In the genomic region with DNA sequence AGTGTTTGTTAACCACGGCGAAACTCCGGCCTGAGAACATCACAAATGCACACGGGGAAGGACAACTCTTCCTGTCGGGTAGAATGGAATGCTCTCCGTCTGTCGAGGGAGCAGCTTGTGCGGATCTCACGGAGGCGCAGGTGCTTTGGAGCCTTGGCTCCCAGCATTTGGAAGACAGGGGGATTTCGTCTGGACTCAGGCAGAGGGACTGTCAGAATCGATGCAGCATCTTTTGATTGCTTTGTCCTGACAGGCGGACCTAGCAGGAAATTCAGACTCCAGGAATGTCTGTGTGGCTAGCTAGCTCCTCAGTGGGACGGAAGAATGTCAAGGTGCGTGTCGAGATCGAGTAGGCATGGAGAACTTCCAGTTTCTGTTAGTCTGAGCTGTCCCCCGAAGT, we compare ENCODE assay signal across 21 mouse cellular contexts.
DNase-seq lines count a peak whose midpoint lies in the region; ATAC-seq and TF ChIP-seq lines count a peak whose summit lies in the region.
"Had no signal": no experiment of that assay in that cellular context is flagged by ENCODE, and none has a peak within 500 bp of the region (broad histone marks: within the 10 kb centered on the region; RNA-seq: fewer than 3 reads in every experiment).

No protein-coding gene starts in this region.

- TF ChIP-seq CTCF in lung, adult 2 months (IDR thresholded peaks at IDR 0.05; ENCODE audit: insufficient read depth, low read length): no peak
- no peak for TF ChIP-seq CTCF in layer of hippocampus, adult 2 months (conservative IDR thresholded peaks at IDR 0.05)

- H3K9ac ChIP-seq in midbrain, embryonic 13.5 days (replicated peaks): no peak overlapping the region
- no peak overlapping the region for H3K9ac ChIP-seq in midbrain, embryonic 14.5 days (replicated peaks; ENCODE audit: low read length)
- no peak overlapping the region for H3K9ac ChIP-seq in liver, embryonic 11.5 days (ENCODE audit: low read depth, low read length)
- H3K9ac ChIP-seq: forebrain, embryonic 12.5 days; hindbrain, embryonic 15.5 days; limb, embryonic 13.5 days; liver, postnatal 0 days; midbrain, embryonic 12.5 days had no signal

- no peaks in the 10 kb centered on the region for H3K36me3 ChIP-seq in midbrain, embryonic 13.5 days
- H3K36me3 ChIP-seq in midbrain, embryonic 14.5 days (ENCODE audit: control insufficient read depth, insufficient read depth, low read length): no peaks in the 10 kb centered on the region
- no peaks in the 10 kb centered on the region for H3K36me3 ChIP-seq in liver, embryonic 11.5 days (ENCODE audit: control insufficient read depth, insufficient read depth, low read length)
- H3K36me3 ChIP-seq: forebrain, embryonic 12.5 days; hindbrain, embryonic 15.5 days; limb, embryonic 13.5 days; midbrain, embryonic 12.5 days had no signal

- no peak for DNase-seq in midbrain, embryonic 14.5 days
- DNase-seq in lung, adult 2 months: peak; percentile 36
- DNase-seq in layer of hippocampus, adult 2 months (ENCODE audit: low spot score in 2 of 2): no peak
- DNase-seq in urinary bladder, adult 18-20 months (ENCODE audit: low spot score in 2 of 2): no peak
- DNase-seq in liver, embryonic 11.5 days (ENCODE audit: low spot score): no peak
- DNase-seq: adrenal gland, postnatal 25 days; cerebellum, adult 8-10 months; gastrocnemius, postnatal 36 days; kidney, postnatal 14 days; liver, postnatal 0 days; right cerebral cortex, postnatal 4 days had no signal

- peaks cover 11% of the 10 kb centered on the region for H3K4me1 ChIP-seq in midbrain, embryonic 13.5 days (replicated peaks)
- H3K4me1 ChIP-seq in midbrain, embryonic 14.5 days (ENCODE audit: control insufficient read depth, insufficient read depth, low read length): no peaks in the 10 kb centered on the region; the same call in 1 of the 2 replicates
- no peaks in the 10 kb centered on the region for H3K4me1 ChIP-seq in brown adipose tissue, adult 24 weeks (ENCODE audit: control insufficient read depth, insufficient read depth, insufficient read length, low read length)
- no peaks in the 10 kb centered on the region for H3K4me1 ChIP-seq in lung, adult 2 months (ENCODE audit: control insufficient read depth, insufficient read depth, low read length)
- H3K4me1 ChIP-seq in liver, embryonic 11.5 days (replicated peaks; ENCODE audit: control insufficient read depth, insufficient read depth, low read length): no peaks in the 10 kb centered on the region

- 0 out of 2 replicates have a peak overlapping the region, but pooled peaks have one; percentile 7 for H3K4me2 ChIP-seq in midbrain, embryonic 13.5 days (replicated peaks)
- H3K4me2 ChIP-seq in midbrain, embryonic 14.5 days (ENCODE audit: low read length): no peak overlapping the region
- H3K4me2 ChIP-seq in liver, embryonic 11.5 days: no peak overlapping the region
- H3K4me2 ChIP-seq: forebrain, embryonic 12.5 days; heart, embryonic 11.5 days; hindbrain, embryonic 15.5 days; limb, embryonic 13.5 days; midbrain, embryonic 12.5 days had no signal

- H3K27me3 ChIP-seq in midbrain, embryonic 13.5 days: no peaks in the 10 kb centered on the region
- no peaks in the 10 kb centered on the region for H3K27me3 ChIP-seq in midbrain, embryonic 14.5 days (ENCODE audit: control insufficient read depth, insufficient read depth, low read length)
- no peaks in the 10 kb centered on the region for H3K27me3 ChIP-seq in liver, embryonic 11.5 days (replicated peaks; ENCODE audit: control insufficient read depth, insufficient read depth, low read length)
- H3K27me3 ChIP-seq: forebrain, embryonic 12.5 days; hindbrain, embryonic 15.5 days; limb, embryonic 13.5 days; midbrain, embryonic 12.5 days had no signal

- H3K4me3 ChIP-seq in midbrain, embryonic 13.5 days (replicated peaks): no peak overlapping the region
- no peak overlapping the region for H3K4me3 ChIP-seq in midbrain, embryonic 14.5 days (replicated peaks; ENCODE audit: low read depth, low read length)
- 0 out of 2 replicates have a peak overlapping the region, but pooled peaks have one; percentile 2 for H3K4me3 ChIP-seq in brown adipose tissue, adult 24 weeks (ENCODE audit: insufficient read depth, low read depth, low read length)
- peak overlapping the region; percentile 44 for H3K4me3 ChIP-seq in lung, adult 2 months (replicated peaks; ENCODE audit: extremely low read depth, low read depth, low read length)
- no peak overlapping the region for H3K4me3 ChIP-seq in layer of hippocampus, adult 2 months
- H3K4me3 ChIP-seq in liver, embryonic 11.5 days (ENCODE audit: low read depth, low read length): no peak overlapping the region
- H3K4me3 ChIP-seq: forebrain, embryonic 12.5 days; hindbrain, embryonic 15.5 days; limb, embryonic 13.5 days; midbrain, embryonic 12.5 days had no signal

- WGBS in midbrain, embryonic 13.5 days: 75% methylated on average over 18 of the region's 18 CpGs
- 72% methylated on average over 18 of the region's 18 CpGs for WGBS in midbrain, embryonic 14.5 days
- WGBS in lung, adult 2 months: 50% methylated on average over 18 of the region's 18 CpGs
- WGBS in liver, embryonic 11.5 days: 59% methylated on average over 18 of the region's 18 CpGs

- ATAC-seq in midbrain, embryonic 13.5 days: no peak
- ATAC-seq in midbrain, embryonic 14.5 days (ENCODE audit: low FRiP score, low TSS enrichment): no peak
- ATAC-seq in liver, embryonic 11.5 days (replicated peaks; ENCODE audit: low FRiP score): no peak
- ATAC-seq: activated CD4-positive, CD25-positive, alpha-beta regulatory T cell, adult 4 months; CD4-positive, CD25-positive, alpha-beta regulatory T cell, adult 4 months; intestine, postnatal 0 days; liver, postnatal 0 days had no signal

- no peak overlapping the region for H3K27ac ChIP-seq in midbrain, embryonic 13.5 days
- no peak overlapping the region for H3K27ac ChIP-seq in midbrain, embryonic 14.5 days (replicated peaks; ENCODE audit: low read depth, low read length)
- no peak overlapping the region for H3K27ac ChIP-seq in brown adipose tissue, adult 24 weeks (replicated peaks; ENCODE audit: low read depth, low read length)
- no peak overlapping the region for H3K27ac ChIP-seq in layer of hippocampus, adult 2 months
- H3K27ac ChIP-seq in liver, embryonic 11.5 days (ENCODE audit: low read depth, low read length): no peak overlapping the region
- H3K27ac ChIP-seq: forebrain, embryonic 12.5 days; hindbrain, embryonic 15.5 days; limb, embryonic 13.5 days; midbrain, embryonic 12.5 days had no signal

- no peaks in the 10 kb centered on the region for H3K9me3 ChIP-seq in midbrain, embryonic 13.5 days
- no peaks in the 10 kb centered on the region for H3K9me3 ChIP-seq in midbrain, embryonic 14.5 days (ENCODE audit: control insufficient read depth, low read length)
- no peaks in the 10 kb centered on the region for H3K9me3 ChIP-seq in liver, embryonic 11.5 days (ENCODE audit: control insufficient read depth, low read length)
- H3K9me3 ChIP-seq: forebrain, embryonic 12.5 days; hindbrain, embryonic 15.5 days; limb, embryonic 13.5 days; midbrain, embryonic 12.5 days had no signal

- no peak for TF ChIP-seq POLR2A in lung, adult 2 months (IDR thresholded peaks at IDR 0.05; ENCODE audit: borderline replicate concordance, extremely low read depth, low read depth, low read length)

Comparison
In these comparisons a context has a peak if more than half of its experiments do, and no peak if none do; other contexts are left out.
1. H3K4me3 ChIP-seq: peak in brown adipose tissue, adult 24 weeks (single experiment) and lung, adult 2 months (single experiment); none in midbrain, embryonic 13.5 days (single experiment), midbrain, embryonic 14.5 days (single experiment), layer of hippocampus, adult 2 months (single experiment) and liver, embryonic 11.5 days (single experiment).